Mouse (Mus musculus) left cerebral cortex, postnatal 4 days (tissue): ENCODE measurements around the gene Csde1. TPM values are rescaled to one million over a fixed set of nuclear protein-coding genes. Genes with fewer than 3 reads are reported as not detected.

ENCODE experiments used
- DNase-seq: peaks from one replicate; pipeline ENCODE4 v3.0.0-alpha.2; 2022
- intact Hi-C: fragments of 180-260 bp; cut with DNase I; formaldehyde crosslinking; loops from one replicate; pipeline ENCODE4 v1.15.1; 2025
- total RNA-seq, 2 experiments: library from RNA; stranded (reverse); gene quantifications; 2 replicates each; pipeline ENCODE4 v1.2.3; 2021

Gene Csde1
- total RNA-seq, 2 experiments from 2014 or later, result 324 to 349 TPM

DNA sequence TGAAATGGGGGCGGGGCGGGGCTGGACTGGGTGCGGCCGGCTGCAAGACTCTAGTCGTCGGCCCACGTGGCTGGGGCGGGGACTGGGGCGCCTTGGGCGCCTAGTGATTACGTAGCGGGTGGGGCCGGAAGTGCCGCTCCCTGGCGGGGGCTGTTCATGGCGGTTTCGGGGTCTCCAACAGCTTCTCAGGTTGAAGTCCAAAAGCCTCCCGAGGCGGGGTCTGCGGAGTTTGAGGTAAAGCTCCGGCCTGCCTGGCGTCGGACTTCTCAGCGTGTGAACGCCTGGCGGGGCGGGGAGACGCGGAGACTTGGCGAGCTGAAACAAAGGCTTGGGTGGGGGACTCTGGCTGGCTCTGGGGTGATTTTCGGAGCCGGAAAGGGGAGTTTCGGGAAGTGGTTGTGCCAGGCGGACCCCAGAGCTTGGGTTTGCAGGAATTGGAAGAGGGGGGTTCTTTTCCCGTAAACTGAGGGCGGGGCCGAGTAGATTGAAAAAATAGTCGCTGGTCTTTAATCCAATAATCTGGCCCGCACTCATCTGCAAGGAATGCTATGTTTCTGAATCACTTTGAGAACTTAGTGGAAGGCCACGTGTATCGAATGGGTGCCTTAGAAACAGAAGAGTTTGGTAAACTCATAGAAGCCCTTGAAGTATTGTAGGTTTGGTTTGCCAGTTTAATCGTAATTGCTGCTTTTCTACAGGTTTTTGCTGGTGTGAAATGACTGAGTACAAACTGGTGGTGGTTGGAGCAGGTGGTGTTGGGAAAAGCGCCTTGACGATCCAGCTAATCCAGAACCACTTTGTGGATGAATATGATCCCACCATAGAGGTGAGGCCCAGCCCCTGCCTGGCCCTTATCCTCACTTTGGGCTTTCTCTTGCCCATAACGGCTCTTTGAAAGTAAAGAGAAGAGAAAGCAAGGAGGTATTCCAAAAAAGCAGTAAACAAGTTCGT lies 38.3 kb downstream of the Csde1 start, which contains the start of gene Nras:
TSS of gene Nras (plus strand) at position 79 of the 951 bp plus-strand sequence.
- intact Hi-C loops, result loop anchor here (5.0 to 10.0 kb wide), 2 partner anchors 114 to 276 kb away; partner anchors contain the start of gene Bcas2
- peak; percentile 97 for DNase-seq

DNA sequence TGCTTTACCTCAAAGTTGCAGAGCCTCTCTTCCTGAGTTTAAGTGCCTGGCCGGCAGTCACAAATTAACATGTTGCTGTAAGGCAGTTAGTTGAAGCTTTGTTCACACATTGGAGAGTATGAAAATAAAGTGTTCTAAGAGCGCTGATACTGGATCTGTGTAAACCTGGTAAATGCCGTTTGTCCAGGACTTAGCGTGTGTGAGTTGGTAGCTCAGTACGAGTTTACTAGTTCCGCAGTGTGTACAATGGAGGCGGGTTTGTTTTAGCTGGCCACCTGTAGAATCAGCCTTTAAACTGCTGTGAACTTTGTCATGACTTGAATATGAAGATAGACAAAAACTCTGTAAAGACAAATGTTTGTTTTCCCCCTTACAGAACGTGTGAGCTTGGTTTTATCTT lies 46.7 kb downstream of the Csde1 start:
- DNase-seq, result no peak
- intact Hi-C loops, result no loop called here

DNA sequence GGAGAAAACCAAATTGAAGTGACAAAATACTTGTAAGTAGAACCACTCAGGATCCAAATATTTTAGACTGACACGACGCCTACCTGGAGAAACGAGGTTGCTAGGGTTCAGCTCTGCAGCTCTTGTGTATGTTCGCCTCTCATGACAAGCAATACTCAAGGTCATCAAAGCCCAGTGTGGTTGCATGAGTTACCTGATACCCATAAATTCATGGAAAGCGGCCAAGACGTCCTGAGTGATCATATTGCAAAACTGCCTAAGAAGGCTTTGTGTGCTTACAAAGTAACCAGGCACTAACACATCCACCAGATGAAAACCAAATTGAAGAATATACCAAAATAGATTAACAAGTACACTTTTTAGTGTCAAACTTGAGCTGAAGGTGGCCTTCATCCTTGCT lies 48.7 kb downstream of the Csde1 start:
- no peak for DNase-seq
- intact Hi-C loops, result no loop called here

DNA sequence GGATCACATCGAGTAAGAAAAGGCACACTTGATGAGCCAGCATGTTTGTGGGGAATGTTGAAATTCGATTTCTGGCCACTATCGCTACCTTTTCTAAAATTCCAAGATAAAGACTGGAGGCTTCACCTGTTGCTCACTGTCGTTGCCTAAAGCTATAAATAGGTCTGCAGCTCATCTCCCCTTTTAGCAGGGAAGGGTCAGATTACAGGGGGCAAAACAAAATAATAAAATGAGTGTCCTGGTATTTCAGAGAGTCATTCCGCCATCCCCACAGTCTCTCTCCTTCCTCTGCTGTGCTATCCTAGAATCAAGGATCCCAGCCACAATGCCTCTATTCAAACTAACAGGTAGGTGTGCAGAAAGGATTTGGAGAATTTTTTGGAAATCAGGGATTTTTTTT lies 53.5 kb downstream of the Csde1 start, which contains the start of gene Ampd1:
TSS of gene Ampd1 (plus strand) at position 244 of the 400 bp plus-strand sequence.
- DNase-seq, result no peak
- intact Hi-C loops, result no loop called here

DNA sequence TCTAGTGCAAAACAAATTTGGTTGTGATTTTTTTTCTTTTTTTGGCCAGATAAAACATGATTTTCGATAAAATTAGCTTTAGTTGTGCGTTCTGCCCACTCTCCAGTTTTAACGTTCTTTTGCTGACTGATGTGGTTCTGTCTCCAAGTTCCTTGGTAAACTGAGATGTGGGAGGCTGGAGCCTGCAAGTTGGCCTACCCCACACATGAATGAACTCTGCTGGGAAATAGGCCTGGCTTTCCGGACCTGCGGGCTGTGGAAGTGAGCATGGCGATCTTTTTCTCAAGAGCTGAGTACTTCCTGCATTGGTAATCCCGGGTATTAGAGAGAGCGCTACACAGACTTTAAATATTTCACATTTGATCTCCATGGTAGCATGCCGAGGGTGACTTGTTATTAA lies 55.6 kb downstream of the Csde1 start:
- no peak for DNase-seq
- intact Hi-C loops, result no loop called here

DNA sequence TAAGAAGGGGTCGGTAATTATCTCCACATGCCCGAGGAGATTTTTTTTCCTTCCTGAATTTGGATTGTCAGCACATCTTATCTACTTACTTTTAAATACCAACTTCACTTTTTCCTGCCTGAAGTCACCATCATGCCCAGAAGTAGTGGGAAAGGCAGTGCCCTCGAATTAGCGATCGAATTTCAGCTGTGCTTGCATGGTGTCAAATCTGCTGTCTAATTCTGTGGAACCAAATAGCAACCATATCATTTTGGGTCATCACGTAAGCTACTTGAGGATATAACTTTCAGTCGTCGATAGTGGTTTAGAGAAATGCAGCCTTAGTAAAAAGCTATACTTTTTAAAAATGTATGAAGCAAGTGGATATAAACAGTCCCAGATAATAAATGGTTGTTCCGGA lies 56.2 kb downstream of the Csde1 start:
- DNase-seq, result no peak
- intact Hi-C loops, result no loop called here

DNA sequence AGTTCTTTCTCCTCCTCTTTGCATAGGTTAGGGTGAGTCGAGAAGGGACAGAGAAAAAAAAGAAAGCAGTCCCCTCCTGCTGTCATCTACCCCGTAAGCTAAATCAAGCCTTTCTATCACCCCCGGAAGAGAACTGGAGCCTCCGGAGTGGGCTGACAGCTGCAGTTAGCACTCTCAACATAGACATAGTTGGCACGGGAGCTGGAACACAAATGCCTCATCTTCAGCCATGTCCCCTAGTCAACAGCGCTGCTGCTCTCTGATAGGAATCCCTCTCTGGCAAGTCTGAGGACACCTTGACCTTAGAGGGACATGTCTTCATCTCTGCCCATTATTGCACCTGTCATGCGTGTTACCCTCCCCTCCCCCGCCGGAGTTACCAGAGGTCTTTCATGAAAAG lies 59.1 kb downstream of the Csde1 start:
- no peak for DNase-seq
- intact Hi-C loops, result no loop called here

DNA sequence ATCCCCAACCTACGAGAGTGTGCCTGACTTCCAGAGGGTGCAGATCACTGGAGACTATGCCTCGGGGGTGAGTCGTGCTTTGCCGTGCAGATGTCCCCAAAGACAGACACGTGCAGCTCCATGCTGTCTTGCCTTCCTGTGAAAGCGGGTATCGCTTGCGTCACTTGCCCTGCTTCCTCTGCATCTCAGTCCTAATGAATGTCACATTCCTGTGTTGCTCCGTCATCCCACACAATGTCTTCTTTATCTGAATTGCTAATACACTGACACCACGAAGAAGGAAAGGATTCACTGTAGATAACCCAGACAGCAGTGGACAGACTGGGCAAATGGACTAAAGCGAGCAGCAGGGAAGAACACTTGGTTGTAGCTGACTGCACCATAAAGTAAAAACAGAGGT lies 60.8 kb downstream of the Csde1 start:
- no peak for DNase-seq
- intact Hi-C loops, result no loop called here

DNA sequence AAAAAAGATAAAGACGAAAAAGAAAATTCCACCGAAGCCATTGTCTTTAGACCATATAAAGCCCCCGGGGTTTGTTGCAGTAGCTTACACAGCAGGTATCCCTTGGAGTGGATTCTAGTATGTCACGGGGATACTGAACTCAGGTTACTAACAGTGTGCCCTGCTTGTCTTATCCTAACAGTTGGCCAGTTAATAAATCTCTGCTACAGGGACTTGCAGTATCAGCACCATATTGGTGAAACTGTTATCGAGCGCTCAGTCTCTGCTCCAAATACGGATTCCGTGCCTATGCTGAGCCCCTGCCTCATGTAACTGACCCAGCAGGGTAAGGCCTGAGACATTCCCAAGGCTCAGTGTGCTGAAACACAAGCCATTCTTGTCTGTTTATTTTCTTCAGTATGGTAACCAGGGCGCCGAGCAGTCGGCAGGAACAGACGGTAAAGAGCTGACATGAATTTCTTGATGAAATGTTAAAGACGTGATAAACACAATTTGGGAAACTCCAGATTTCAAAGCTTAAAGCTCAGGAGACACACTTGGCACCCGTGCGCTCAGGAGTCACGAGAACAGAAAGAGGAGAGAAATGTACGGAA lies 61.7 kb downstream of the Csde1 start:
- no peak for DNase-seq
- intact Hi-C loops, result no loop called here

DNA sequence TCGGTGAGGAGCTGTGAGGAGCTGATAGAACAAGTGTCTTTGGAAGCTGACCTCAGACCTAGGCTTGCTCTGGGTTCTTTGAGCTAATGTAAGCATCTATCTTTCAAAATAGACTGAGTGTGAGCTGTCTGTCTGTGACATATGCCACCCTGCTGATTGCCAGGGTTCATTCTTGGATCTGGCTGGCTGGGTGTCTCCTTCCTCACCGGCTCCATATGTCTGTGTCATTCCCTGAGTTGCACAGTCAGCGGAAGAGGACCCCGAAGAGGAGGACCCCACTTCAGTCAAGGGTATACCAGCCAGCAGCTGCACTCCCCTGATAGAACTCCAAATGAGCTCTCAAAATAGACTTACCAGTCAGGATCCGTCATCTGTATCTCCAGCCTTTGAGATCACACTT lies 62.5 kb downstream of the Csde1 start:
- no peak for DNase-seq
- intact Hi-C loops, result no loop called here

DNA sequence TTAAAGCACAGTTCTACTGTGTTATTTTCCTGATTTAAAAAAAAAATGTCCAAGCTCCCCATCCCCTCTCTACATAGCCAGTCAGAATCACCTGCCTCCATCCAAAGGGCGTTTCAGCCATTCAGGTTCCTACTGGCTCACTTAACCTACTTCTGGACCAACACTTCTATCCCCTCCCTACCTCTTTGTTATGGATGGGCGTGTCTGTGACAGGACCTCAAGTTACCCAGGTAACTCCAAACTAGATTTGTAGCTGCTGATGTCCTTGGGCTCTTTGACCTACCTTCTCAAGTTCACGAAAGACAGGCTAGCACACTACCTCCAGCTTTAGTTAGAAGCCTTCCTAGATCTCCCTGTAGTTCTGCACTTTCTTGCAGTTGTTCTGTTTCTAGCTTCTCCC lies 65.8 kb downstream of the Csde1 start:
- intact Hi-C loops, result no loop called here
- DNase-seq, result no peak

DNA sequence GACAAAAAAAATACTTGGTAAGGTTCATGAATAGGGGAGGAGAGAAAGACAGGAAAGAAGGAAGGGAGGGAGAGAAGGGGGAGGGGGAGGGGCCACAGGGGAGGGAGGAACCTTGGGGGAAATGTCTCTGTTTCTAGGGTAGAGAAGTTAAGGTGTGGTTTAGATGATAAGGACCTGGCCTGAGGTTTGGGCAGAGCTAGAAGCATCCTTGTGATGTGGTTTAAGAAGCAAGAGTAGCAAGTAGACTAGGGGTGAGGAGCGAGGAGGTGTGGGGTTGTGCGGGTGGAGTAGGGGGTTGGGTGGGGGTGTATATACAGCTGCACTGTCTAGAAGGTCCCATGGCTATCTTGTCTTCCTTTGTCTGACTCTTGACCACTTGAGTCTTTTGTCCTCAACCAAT lies 71.5 kb downstream of the Csde1 start:
- no peak for DNase-seq
- intact Hi-C loops, result no loop called here

DNA sequence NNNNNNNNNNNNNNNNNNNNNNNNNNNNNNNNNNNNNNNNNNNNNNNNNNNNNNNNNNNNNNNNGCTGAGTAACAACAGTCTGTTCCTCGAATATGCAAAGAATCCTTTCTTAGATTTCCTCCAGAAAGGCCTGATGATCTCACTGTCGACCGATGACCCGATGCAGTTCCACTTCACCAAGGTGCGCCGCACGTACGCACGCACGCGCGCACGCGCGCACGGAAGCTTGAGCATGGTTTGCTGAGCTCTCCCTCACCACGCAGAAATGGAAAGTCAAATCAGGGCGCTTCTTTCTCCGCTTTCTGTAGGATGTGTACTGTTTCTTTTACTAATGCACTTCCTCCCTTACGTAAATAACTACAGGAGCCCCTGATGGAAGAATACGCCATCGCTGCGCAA lies 78.4 kb downstream of the Csde1 start:
- intact Hi-C loops, result no loop called here
- no peak for DNase-seq

DNA sequence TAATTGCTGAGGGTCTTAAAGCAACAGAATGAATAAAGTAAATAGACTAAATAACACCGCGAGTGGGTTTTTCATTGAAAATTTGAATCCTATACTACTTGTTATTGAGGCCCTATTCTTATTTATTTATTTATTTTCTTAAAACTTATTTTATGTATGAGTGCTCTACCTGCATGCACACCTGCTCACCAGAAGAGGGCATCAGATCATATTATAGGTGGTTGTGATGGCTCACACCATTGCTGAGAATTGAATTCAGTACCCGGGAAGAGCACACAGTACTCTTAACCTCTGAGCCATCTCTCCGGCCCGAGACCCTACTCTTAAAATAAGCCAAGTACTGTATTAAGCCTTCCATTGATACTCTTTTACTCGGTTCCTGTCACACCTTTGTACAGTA lies 79.4 kb downstream of the Csde1 start:
- intact Hi-C loops, result no loop called here

DNA sequence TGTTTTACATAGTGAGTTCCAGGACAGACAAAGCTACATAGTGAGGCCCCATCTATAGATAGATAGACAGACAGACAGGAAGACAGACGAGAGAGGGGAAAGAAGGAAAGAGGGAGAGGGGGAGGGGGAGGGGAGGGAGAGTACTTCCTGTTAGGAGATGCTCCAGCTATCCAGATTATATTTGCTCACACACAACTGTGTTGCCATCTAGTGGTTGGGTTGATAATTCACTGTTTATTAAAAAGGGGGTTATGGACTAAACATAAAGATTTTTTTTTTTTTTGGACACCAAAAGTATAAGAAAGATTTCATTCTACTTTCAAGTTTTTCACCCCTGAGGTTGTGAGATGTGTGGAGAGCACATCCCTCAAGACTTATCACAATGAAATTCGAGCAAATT lies 80.5 kb downstream of the Csde1 start:
- no peak for DNase-seq
- intact Hi-C loops, result no loop called here

More for the DNA sequence above, 79.4 kb downstream of the Csde1 start:
- DNase-seq, result no peak

DNA sequence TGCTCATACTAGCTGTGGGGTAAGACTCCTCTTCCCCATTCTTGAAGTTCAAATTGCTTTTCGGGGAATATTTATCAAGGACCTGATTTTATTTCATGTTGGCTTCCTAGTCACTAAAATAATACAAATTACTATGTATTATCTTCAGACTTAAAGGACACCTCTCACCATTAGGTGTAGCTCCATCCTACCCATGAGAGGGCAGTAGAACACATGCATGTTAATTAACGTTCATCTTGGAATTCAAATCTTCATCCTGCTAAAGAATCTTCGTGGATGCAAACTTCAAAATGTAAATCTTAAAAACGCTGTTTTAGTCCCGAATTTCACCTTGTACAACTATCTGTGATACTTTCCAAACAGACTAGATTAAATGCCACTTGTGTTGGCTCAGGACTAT lies 81.0 kb downstream of the Csde1 start:
- no peak for DNase-seq
- intact Hi-C loops, result no loop called here

DNA sequence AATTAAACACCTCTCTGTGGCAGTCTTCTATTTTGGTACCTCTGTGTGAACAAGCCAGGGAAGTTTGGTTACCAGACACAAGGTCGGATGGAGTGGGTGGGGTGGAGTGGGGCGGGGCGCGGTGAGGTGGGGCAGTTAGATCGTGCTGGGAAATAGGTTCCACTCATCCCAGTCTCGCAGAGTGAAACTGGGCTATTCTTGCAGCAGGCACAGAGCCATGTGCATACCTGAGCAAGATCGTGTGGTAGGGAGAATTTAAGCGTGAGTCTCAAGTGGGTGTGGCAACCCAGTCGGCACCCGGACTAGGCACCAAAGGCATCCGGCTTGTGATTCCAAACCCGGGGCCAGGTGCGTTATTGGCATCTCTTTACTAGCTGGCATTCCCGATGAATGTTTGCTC lies 81.7 kb downstream of the Csde1 start:
- intact Hi-C loops, result no loop called here
- DNase-seq, result no peak

DNA sequence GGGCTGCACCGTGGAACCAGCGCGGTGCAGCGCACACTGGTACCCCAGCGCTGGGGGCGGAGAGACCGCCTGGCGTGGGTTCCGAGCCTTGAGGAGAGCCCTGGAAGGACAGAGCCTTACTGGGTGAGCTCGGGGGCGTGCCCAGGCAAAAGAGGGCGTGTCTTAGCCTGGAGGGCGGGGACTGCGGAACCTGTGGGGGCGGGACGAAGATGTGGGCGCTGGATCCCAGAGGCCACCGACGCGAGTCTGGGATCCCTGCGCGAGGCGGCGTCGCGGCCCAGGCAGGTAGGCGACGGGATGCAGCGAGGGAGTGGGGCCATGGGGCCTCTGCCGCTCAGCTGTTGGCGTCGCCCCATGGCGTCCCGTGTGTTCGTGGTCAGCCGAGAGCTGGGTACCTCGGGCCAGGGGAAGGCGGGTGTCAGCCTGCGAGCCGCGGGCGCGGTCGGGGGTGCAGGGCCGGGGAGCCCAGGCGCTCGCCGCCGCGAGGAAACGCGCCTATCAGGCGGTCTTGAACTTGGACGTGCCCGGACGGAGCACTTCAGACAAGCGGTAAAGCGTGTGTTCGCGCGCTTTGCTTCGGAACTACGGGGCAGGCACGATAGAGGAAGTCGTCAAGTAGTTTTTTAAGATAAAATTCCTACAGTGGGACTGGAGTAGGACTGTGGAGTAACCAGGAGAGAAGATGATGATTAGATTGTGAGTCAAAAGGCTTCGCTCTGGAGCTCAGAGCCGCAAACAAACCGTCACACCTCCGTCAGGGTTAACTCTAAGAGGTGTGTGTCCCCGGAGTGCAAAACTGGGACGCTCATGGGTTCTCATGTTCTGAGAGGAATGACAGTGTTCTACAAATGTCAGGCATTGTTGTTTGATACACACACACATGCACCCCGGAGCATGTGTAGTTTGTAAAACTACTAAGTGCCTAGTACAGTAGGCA lies 82.5 kb downstream of the Csde1 start, which contains the start of gene Dennd2c:
TSS of gene Dennd2c (plus strand) at position 151 of the 937 bp plus-strand sequence.
- peak; percentile 81 for DNase-seq
- intact Hi-C loops, result no loop called here
